Mouse (Mus musculus): Measurements from ENCODE around the gene Fam20c. TPM values are rescaled to one million over a fixed set of nuclear protein-coding genes. Genes with fewer than 3 reads are reported as not detected.
A peak's percentile ranks its signal among the peaks of the same experiment; 100 is the strongest.

Fam20c gene
- total RNA-seq (2018; cell fraction: chromatin; rRNA removed): 1,000 to 10,000 TPM in 10 of 26 experiments, 100 to 1,000 TPM in 16; 130 to 2,610 (median 850) TPM
- total RNA-seq (2018; cell fraction: cytosol; rRNA removed): 100 to 1,000 TPM; 156 to 853 (median 307) TPM
- 1,000 to 10,000 TPM in 12 of 26 experiments, 100 to 1,000 TPM in 14; 299 to 2,022 (median 861) TPM for total RNA-seq (2018; cell fraction: nucleus; rRNA removed)
- 162 to 258 TPM (median 220 TPM) in 3 replicates for polyA plus RNA-seq (2018)

DNA sequence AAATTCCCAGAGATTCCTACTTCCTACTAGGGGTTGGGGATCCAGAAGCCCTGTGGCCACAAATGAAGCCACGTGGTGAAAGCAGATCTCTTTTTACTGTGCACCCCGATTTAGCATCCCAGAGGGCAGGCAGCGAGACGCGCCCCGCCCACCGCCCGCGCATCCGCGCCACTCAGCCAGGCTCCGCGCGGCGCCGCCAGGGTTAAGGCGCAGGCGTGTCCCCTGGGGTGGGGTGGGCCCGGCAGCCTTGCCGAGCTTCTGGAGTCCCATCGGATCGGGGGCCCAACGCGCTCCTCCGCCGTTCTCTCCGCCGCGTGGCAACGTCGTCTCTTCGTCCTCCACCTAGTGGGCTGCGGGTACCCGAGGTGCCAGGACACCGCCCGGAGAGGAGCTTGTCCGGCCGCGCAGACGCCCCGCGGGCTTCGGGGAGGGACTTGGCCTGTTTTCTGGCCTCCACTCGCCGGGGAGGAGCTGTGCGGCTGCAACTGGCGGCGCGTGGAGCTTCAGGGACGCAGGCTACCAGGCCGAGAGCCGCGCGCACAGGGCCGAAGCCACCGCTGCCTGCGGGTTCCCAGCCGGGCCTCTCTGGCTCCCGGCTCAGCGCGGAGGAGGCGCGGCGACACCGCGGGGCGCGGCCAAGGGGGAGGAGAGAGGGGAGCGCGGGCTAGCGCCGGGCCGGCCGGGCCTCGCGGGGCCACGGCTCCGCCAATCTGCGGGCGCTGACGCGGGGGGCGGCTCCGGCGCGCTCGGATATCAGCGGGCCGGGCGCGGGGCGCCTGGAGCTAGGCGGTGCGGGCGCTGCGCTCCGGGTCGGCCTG is at the start of gene Fam20c:
Fam20c (plus strand) TSS at position 212 of the 818 bp plus-strand sequence.
- no peak within 1 kb of the TSS for H3K27ac ChIP-seq

DNA sequence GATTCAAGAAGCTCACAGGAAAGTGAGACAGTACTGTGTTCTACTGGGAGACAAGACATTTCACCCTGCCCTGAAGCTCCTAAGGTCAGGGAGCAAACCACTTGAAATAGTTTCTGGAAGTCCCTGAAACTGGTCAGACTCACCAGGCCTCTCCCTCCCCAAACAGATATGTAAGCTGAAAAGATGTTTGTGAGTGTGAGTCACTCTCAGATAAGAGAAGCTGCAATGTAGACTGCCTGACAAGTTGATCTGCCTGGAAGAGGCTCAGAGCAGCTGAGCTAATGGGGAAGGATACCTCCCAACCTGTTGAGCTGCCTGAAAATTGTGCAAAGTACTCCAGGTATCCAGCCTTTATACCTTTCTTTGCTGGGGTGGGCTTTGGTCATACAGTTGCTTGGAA is 46.9 kb upstream of the Fam20c start:
- peak overlapping the region; percentile 28 for H3K27ac ChIP-seq
- H3K79me2 ChIP-seq (ENCODE audit: inconsistent target): no peaks in the 10 kb centered on the region
- no peak overlapping the region for H3K4me3 ChIP-seq (ENCODE audit: inconsistent target)
- H3K36me3 ChIP-seq (ENCODE audit: inconsistent target): no peaks in the 10 kb centered on the region

More for the DNA sequence above, at the start of gene Fam20c:
- Histone ChIP-seq H3K79me2 (ENCODE audit: inconsistent target) (peaks cover 45% of the 10 kb centered on the region), H3K36me3 (ENCODE audit: inconsistent target) (peaks cover 28% of the 10 kb centered on the region; the same call in 1 of the 2 replicates), H3K4me3 (ENCODE audit: inconsistent target) (peak within 1 kb of the TSS; percentile 56)
- WGBS (ENCODE audit: missing documents): under 1% methylated on average over 70 of the region's 98 CpGs

DNA sequence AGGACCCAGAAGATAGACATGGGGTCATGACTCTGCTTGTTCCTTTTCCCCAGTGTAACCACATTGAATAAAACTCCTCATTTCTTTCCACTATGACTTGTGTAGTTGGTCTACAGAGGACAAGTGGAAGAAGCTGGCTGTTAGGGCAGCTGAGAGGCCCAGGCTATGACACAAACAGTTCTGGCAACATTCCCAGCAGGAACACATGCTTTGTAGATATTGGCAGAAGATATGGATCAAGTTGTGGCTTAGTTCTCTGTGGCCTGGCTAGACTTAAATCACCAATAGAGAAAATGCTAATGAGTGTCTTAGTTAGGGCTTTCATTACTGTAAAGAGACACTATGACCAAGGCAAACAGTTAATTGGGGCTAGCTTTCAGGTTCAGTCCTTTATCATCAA is 45.7 kb upstream of the Fam20c start:
- no peaks in the 10 kb centered on the region for H3K79me2 ChIP-seq (ENCODE audit: inconsistent target)
- H3K36me3 ChIP-seq (ENCODE audit: inconsistent target): no peaks in the 10 kb centered on the region
- H3K4me3 ChIP-seq (ENCODE audit: inconsistent target): no peak overlapping the region
- H3K27ac ChIP-seq: no peak overlapping the region

- Histone ChIP-seq H3K27ac (no peak overlapping the region), H3K79me2 (ENCODE audit: inconsistent target) (no peaks in the 10 kb centered on the region), H3K36me3 (ENCODE audit: inconsistent target) (no peaks in the 10 kb centered on the region), H3K4me3 (ENCODE audit: inconsistent target) (no peak overlapping the region)
- 84% methylated on average over 14 of the region's 14 CpGs for WGBS (ENCODE audit: missing documents)
Measured at GRCm38 (mm10) chr5:138715561-138716095, 38.7 kb upstream of the Fam20c start.

GRCm38 (mm10) chr5:138720329-138721190 is 33.8 kb upstream of the Fam20c start:
- no peaks in the 10 kb centered on the region for H3K79me2 ChIP-seq (ENCODE audit: inconsistent target)
- 90% methylated on average over 13 of the region's 13 CpGs for WGBS (ENCODE audit: missing documents)
- H3K36me3 ChIP-seq (ENCODE audit: inconsistent target): no peaks in the 10 kb centered on the region
- H3K4me3 ChIP-seq (ENCODE audit: inconsistent target): no peak overlapping the region
- H3K27ac ChIP-seq: no peak overlapping the region

- Histone ChIP-seq H3K4me3 (ENCODE audit: inconsistent target) (no peak overlapping the region), H3K36me3 (ENCODE audit: inconsistent target) (no peaks in the 10 kb centered on the region), H3K27ac (no peak overlapping the region), H3K79me2 (ENCODE audit: inconsistent target) (no peaks in the 10 kb centered on the region)
- 98% methylated on average over 5 of the region's 5 CpGs for WGBS (ENCODE audit: missing documents)
Measured at GRCm38 (mm10) chr5:138724417-138724816, 29.9 kb upstream of the Fam20c start.

GRCm38 (mm10) chr5:138725151-138725550 is 29.2 kb upstream of the Fam20c start:
- Histone ChIP-seq H3K4me3 (ENCODE audit: inconsistent target) (no peak overlapping the region), H3K79me2 (ENCODE audit: inconsistent target) (no peaks in the 10 kb centered on the region), H3K36me3 (ENCODE audit: inconsistent target) (no peaks in the 10 kb centered on the region), H3K27ac (no peak overlapping the region)
- WGBS (ENCODE audit: missing documents): 79% methylated on average over 7 of the region's 7 CpGs

DNA sequence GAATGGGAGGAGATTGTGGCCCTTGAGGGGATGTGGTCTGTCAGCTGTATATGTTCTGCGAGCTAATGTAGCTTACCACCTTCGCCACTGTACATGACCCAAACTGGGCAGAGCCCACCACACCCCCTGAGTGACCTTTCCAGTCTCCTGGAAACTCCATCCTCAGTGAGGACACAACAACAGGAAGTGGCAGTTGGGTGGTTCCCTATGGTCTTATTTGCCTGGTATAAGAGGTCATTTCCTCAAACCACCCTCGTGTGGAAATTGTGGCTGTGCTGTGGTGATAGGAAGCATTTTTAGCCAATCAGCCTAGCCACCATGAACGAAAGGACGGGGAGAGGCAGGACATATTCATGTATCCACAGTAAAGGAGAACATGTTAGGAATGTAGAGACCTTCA is 23.5 kb upstream of the Fam20c start:
- Histone ChIP-seq H3K4me3 (ENCODE audit: inconsistent target) (no peak overlapping the region), H3K27ac (peak overlapping the region; percentile 60), H3K36me3 (ENCODE audit: inconsistent target) (no peaks in the 10 kb centered on the region), H3K79me2 (ENCODE audit: inconsistent target) (no peaks in the 10 kb centered on the region)
- WGBS (ENCODE audit: missing documents): 9% methylated on average over 5 of the region's 5 CpGs

DNA sequence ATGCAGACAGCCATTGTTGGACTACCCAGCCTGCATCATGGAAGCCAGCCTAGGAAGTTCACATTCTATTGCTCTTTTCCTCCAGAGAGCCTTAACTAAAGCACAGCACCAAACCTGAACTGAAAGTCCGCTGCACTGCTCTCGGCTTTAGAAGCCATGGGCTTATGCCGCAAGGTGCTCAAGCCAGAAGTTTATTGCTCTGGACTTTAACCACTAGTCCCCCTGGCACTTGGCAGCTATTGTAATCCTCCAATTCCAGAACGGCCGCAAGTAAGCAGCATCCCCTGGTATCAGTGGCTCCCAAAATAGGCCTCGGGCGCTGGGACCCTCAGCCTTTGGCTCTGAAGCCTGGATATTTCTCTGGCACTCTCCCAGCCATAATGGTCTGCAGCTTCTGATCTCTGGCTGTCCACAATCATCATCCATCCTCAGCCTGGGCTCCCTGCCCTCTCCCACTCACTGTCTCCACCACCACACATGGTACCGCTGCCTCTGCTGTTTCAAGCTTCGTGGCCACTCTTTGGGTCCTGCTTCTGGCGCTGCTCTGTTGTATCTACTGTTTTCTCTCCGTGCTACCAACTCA is 20.9 kb upstream of the Fam20c start:
- H3K27ac ChIP-seq: no peak overlapping the region
- WGBS (ENCODE audit: missing documents): 96% methylated on average over 11 of the region's 11 CpGs
- H3K4me3 ChIP-seq (ENCODE audit: inconsistent target): no peak overlapping the region
- H3K79me2 ChIP-seq (ENCODE audit: inconsistent target): no peaks in the 10 kb centered on the region
- no peaks in the 10 kb centered on the region for H3K36me3 ChIP-seq (ENCODE audit: inconsistent target)

DNA sequence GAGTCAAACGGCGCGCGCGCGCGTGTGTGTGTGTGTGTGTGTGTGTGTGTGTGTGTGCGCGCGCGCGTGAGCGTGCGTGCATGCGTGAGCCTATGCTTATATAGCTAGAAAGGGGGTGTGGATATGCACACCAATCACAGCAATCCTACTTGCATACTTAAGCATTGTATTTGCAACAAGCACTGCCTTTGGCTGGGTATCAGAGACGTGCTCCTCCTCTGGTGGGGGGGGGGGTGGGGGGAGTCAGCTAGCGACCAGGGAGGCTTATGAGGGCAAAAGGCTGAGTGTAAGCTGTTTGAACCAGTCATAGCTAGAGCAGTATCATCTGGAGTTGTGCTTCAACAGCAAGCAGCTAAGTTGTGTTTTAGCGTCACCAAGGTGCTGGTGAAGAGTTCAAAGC is 20.3 kb upstream of the Fam20c start:
- H3K27ac ChIP-seq: no peak overlapping the region
- no peak overlapping the region for H3K4me3 ChIP-seq (ENCODE audit: inconsistent target)
- H3K36me3 ChIP-seq (ENCODE audit: inconsistent target): no peaks in the 10 kb centered on the region
- WGBS (ENCODE audit: missing documents): 89% methylated on average over 9 of the region's 18 CpGs
- no peaks in the 10 kb centered on the region for H3K79me2 ChIP-seq (ENCODE audit: inconsistent target)

DNA sequence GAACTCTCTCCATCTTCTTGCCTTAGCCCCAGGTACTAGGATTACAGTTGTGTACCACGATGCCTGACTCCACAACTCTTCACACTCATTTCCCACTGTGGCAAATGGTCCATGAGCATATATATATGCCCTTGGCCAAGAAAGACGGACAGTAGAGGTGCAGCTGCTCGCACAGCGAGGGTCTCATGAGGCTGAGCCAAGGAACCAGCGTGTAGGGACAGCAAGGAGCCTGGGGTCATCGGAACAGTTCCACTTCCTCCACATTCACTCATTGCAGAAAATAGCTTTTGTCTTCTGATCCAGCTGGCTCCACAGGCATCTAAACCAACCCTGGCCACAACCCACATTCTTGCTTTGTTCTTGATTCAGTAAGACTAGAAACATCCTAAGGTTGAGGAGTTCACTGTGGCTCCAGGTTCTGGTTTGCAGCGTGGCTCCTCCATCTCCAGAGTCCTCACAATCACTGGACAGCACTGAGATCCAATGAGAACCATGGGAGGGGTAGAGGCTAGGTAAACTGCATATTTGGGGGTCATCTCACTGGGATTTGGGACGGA is 19.0 kb upstream of the Fam20c start:
- H3K36me3 ChIP-seq (ENCODE audit: inconsistent target): no peaks in the 10 kb centered on the region
- WGBS (ENCODE audit: missing documents): 84% methylated on average over 8 of the region's 8 CpGs
- H3K27ac ChIP-seq: no peak overlapping the region
- no peaks in the 10 kb centered on the region for H3K79me2 ChIP-seq (ENCODE audit: inconsistent target)
- H3K4me3 ChIP-seq (ENCODE audit: inconsistent target): no peak overlapping the region

DNA sequence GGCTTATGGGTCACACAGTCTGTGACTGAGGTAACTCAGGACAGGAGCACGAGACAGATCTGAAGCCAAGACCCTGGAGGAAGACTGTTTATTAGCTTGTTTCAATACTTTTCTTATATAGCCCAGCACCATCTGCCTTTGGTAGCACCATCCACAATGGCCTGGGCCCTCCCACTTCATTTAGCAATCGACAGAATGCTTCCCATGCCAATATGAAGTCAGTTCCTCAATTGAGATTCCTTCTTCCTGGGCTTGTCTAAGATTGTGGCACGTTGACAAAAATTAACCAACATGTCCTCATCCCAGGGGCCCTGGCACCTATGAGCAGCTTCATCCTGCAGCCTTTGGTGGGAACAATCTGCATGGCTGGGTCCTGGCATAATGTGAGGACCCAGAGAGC is 14.2 kb upstream of the Fam20c start:
- peak overlapping the region; percentile 52 for H3K27ac ChIP-seq
- WGBS (ENCODE audit: missing documents): 40% methylated on average over 2 of the region's 3 CpGs
- H3K79me2 ChIP-seq (ENCODE audit: inconsistent target): no peaks in the 10 kb centered on the region
- no peaks in the 10 kb centered on the region for H3K36me3 ChIP-seq (ENCODE audit: inconsistent target)
- H3K4me3 ChIP-seq (ENCODE audit: inconsistent target): no peak overlapping the region

DNA sequence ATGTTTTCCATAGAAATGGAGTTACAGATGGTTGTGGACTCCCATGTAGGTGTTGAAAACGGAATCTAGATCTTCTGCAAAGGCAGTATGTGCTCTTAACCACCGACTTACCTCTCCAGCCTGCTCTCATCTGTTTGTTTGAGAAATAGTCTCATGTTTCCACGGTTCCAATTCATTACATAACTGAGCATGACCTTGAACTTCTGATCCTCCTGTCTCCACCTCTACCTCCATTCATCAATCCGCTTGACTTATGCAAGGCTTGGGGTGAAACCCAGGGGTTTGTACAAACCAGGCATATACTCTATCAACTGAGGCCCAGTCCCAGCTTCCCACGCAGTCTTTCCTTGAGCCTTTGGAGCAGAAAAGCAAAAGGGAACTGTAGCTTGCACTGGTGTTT is 12.8 kb upstream of the Fam20c start:
- Histone ChIP-seq H3K36me3 (ENCODE audit: inconsistent target) (no peaks in the 10 kb centered on the region), H3K4me3 (ENCODE audit: inconsistent target) (no peak overlapping the region), H3K27ac (no peak overlapping the region), H3K79me2 (ENCODE audit: inconsistent target) (no peaks in the 10 kb centered on the region)
- WGBS (ENCODE audit: missing documents): 91% methylated on average over 5 of the region's 5 CpGs

DNA sequence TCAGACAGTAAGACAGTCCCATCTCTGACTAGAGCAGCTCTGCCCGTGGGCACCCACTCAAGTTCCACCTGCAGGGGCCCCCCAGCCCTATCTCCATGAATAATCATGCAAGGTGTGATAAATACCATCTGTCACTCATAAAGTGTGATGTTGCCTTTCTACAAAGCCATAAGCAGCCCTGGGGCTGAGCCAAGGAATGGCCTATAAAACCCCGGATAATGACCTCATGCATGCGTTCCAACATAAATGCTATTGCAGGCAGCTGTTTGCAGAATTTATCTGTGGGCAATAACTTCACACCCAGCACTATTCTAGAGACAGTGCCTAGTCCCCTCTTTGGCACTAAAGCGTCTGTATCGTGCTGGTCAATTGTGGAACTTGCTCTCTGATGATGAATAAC is 12.0 kb upstream of the Fam20c start:
- Histone ChIP-seq H3K4me3 (ENCODE audit: inconsistent target) (no peak overlapping the region), H3K27ac (no peak overlapping the region), H3K36me3 (ENCODE audit: inconsistent target) (no peaks in the 10 kb centered on the region), H3K79me2 (ENCODE audit: inconsistent target) (no peaks in the 10 kb centered on the region)
- 100% methylated on average over 4 of the region's 5 CpGs for WGBS (ENCODE audit: missing documents)

Data from macrophage (primary cell).